Mouse (Mus musculus): ENCODE results near the gene Olfr1145.

DNA sequence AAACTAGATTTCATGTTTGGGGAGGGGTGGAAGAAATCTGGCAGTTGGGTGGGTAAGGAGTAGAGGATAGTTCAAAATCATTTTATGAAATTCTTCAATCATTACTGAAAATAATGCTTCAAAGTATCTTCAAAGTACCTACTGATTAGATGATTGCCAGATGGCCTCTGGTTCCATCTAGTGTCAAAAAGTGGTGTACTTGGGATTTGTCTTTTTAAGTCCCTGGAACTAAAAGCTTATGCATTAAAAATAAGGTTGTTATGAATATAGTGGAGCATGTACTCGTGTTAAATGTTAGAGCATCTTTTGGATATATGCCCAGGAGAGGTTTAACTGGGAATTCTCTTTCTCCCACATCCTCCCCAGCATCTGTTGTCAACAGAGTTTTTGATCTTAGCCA, 33.5 kb upstream of the Olfr1145 start:
- no peak for TF ChIP-seq CTCF (IDR thresholded peaks at IDR 0.05; ENCODE audit: low read depth, low read length)
- TF ChIP-seq POLR2A (IDR thresholded peaks at IDR 0.05; ENCODE audit: borderline replicate concordance, low read depth, low read length), result no peak

Data from bone marrow macrophage, adult 2 months (primary cell).